Mouse (Mus musculus): Measurements from ENCODE around the gene Olfr722.
"Not testable (repeated sequence)": the region's sequence is repeated elsewhere in the genome, so short reads cannot be mapped to it uniquely, and the experiment has no call there.

Olfr722 gene

GRCm38 (mm10) chr14:49901899-49902298, at the start of gene Olfr722:
Olfr722 (minus strand) TSS chr14:49901999.
- no peak for DNase-seq

GRCm38 (mm10) chr14:49931687-49932086, 29.9 kb upstream of the Olfr722 start, which contains the start of gene Olfr723:
Olfr723 (minus strand) TSS chr14:49931787.
- DNase-seq: not testable (repeated sequence)

GRCm38 (mm10) chr14:49860387-49860786, 41.4 kb downstream of the Olfr722 start:
- no peak for DNase-seq
